Mouse (Mus musculus): ENCODE results near the gene Nptxr. TPM values are rescaled to one million over a fixed set of nuclear protein-coding genes. Genes with fewer than 3 reads are reported as not detected.

Gene Nptxr
- total RNA-seq, 2 experiments from 2014 or later: 0.46 to 1.0 TPM

GRCm38 (mm10) chr15:79740739-79741138, 63.8 kb downstream of the Nptxr start:
- peak overlapping the region; percentile 98 for H3K27ac ChIP-seq
- DNase-seq: no peak
- TF ChIP-seq CTCF (IDR thresholded peaks at IDR 0.05): no peak
- peak overlapping the region; percentile 98 for H3K4me3 ChIP-seq
- intact Hi-C loops (cut with DNase I): loop anchor here (2.0 to 10.0 kb wide), 3 partner anchors 50 to 344 kb away; partner anchors contain the start of gene Gtpbp1

Other genes with a start within 250 kb of the Nptxr start
- not detected for gene Dmc1, start 199.7 kb downstream of the Nptxr start, total RNA-seq (2021)
- under 1 TPM; 0.47 to 0.84 TPM for gene Fam227a, start 145.8 kb downstream of the Nptxr start, total RNA-seq (2021)
- 10 to 100 TPM; 11.8 to 15.6 TPM for gene Cby1, start 145.6 kb downstream of the Nptxr start, total RNA-seq (2021)
- 10 to 100 TPM; 52.8 to 78.6 TPM for gene Tomm22, start 133.9 kb downstream of the Nptxr start, total RNA-seq (2021)
- gene Josd1, start 116.8 kb downstream of the Nptxr start, total RNA-seq (2021): 10 to 100 TPM; 12.3 to 18.7 TPM
- 10 to 100 TPM; 24.4 to 28.5 TPM for gene Gtpbp1, start 113.9 kb downstream of the Nptxr start, total RNA-seq (2021)
- gene Sun2, start 62.2 kb downstream of the Nptxr start, total RNA-seq (2021): 10 to 100 TPM; 88.4 to 92.5 TPM
- 1 to 10 TPM; 4.2 to 6.2 TPM for gene Dnal4, start 26.9 kb downstream of the Nptxr start, total RNA-seq (2021)
- under 1 TPM; 0.22 to 0.38 TPM for gene Npcd, start 29.5 kb upstream of the Nptxr start, total RNA-seq (2021)
- 10 to 100 TPM in 1 of 2 experiments, 1 to 10 TPM in 1; 8.4 to 12.6 TPM for gene Cbx6, start 29.9 kb upstream of the Nptxr start, total RNA-seq (2021)
- 1 to 10 TPM; 2.4 to 2.6 TPM for gene Apobec3, start 86.9 kb upstream of the Nptxr start, total RNA-seq (2021)
- 10 to 100 TPM; 18.9 to 19.6 TPM for gene Cbx7, start 166.4 kb upstream of the Nptxr start, total RNA-seq (2021)
- gene Pdgfb, start 210.2 kb upstream of the Nptxr start, total RNA-seq (2021): 10 to 100 TPM; 14.3 to 17.3 TPM